Mouse (Mus musculus) midbrain, postnatal 0 days (tissue): ENCODE results near the gene Gpc6. TPM values are rescaled to one million over a fixed set of nuclear protein-coding genes. Genes with fewer than 3 reads are reported as not detected.
A peak's percentile ranks its signal among the peaks of the same experiment; 100 is the strongest.

Experiments used
- ATAC-seq: fragments of 200-750 bp; cut with Nextera tagmentation; 2 replicates; pipeline ENCODE4 v1.8.0; 2017; ENCODE audit warnings: moderate number of reproducible peaks, mild to moderate bottlenecking, moderate TSS enrichment, moderate library complexity; ENCODE audit not compliant: low FRiP score
- DNase-seq: peaks from one replicate; pipeline ENCODE4 v3.0.0-alpha.2; 2015; ENCODE audit warnings: low spot score
- H3K27ac ChIP-seq: fragments of 300-500 bp; sonication (generic); 2 replicates; pipeline ENCODE4 v1.5.1; 2014; ENCODE audit warnings: low read depth, mild to moderate bottlenecking, low read length, mixed read lengths
- H3K27me3 ChIP-seq: fragments of 300-500 bp; sonication (generic); 2 replicates; pipeline ENCODE4 v1.6.1; 2014; ENCODE audit warnings: low read length, control low read depth, mixed read lengths; ENCODE audit not compliant: insufficient read depth
- H3K36me3 ChIP-seq: fragments of 300-500 bp; sonication (generic); 2 replicates; pipeline ENCODE4 v1.6.1; 2014; ENCODE audit warnings: low read length, control low read depth, mixed read lengths; ENCODE audit not compliant: insufficient read depth
- H3K4me1 ChIP-seq: fragments of 300-500 bp; sonication (generic); 2 replicates; pipeline ENCODE4 v1.6.1; 2014; ENCODE audit warnings: mild to moderate bottlenecking, control low read depth, antibody characterized with exemption, low read length, mixed read lengths; ENCODE audit not compliant: insufficient read depth
- H3K4me2 ChIP-seq: fragments of 300-500 bp; sonication (generic); 2 replicates; pipeline ENCODE4 v1.6.1; 2014; ENCODE audit warnings: low read depth, mild to moderate bottlenecking, low read length, mixed read lengths; ENCODE audit not compliant: poor library complexity, severe bottlenecking
- H3K4me3 ChIP-seq: fragments of 300-500 bp; sonication (generic); 2 replicates; pipeline ENCODE4 v1.5.1; 2014; ENCODE audit warnings: low read depth, mild to moderate bottlenecking, low read length, moderate library complexity
- H3K9ac ChIP-seq: fragments of 300-500 bp; sonication (generic); replicated peaks from 2 replicates; pipeline ENCODE4 v1.6.1; 2014; ENCODE audit warnings: mild to moderate bottlenecking, low read length, moderate library complexity, mixed read lengths; ENCODE audit not compliant: poor library complexity, severe bottlenecking
- H3K9me3 ChIP-seq: fragments of 300-500 bp; sonication (generic); 2 replicates; pipeline ENCODE4 v1.6.1; 2016; ENCODE audit warnings: low read length, control low read depth
- CTCF ChIP-seq: IDR thresholded peaks from 2 replicates; pipeline ENCODE4 v1.5.1; 2016; ENCODE audit warnings: antibody characterized with exemption, mild to moderate bottlenecking
- WGBS: fragments of 180-500 bp; shearing (Covaris S2); extraction: QIAGEN DNeasy Blood & Tissue Kit; methylation state at CpG from one replicate; pipeline ENCODE4 v1.1.7; 2014; 5-methylcytosine and 5-hydroxymethylcytosine counted together
- polyA plus RNA-seq: library from polyadenylated mRNA; unstranded; fragments of >200 nt; fragmentation: Nextera tagmentation; extraction: Ambion mirVana; gene quantifications from 2 replicates; pipeline ENCODE4 v1.2.1, GENCODE M21; 2015
- total RNA-seq: library from RNA; depleted of rRNA; stranded (reverse); fragments of >200 nt; gene quantifications from 2 replicates; pipeline ENCODE4 v1.2.3, GENCODE M21; 2014; rRNA removed

Gpc6 gene
- 20.3 and 29.1 TPM in 2 replicates for total RNA-seq
- 15.6 and 19.3 TPM in 2 replicates for polyA plus RNA-seq

GRCm38 (mm10) chr14:116924876-116925601, at the start of gene Gpc6:
Gene Gpc6 (plus strand): TSS chr14:116925315.
- ATAC-seq (peak; percentile 74), DNase-seq (peak; percentile 94)
- WGBS, result under 1% methylated on average over 38 of the region's 38 CpGs
- H3K4me1 ChIP-seq, result no peaks in the 10 kb centered on the region
- H3K9ac ChIP-seq, result peak within 1 kb of the TSS; percentile 57
- peak within 1 kb of the TSS; percentile 71 for H3K27ac ChIP-seq
- H3K4me2 ChIP-seq, result peak within 1 kb of the TSS; percentile 75
- TF ChIP-seq CTCF, result no peak; the same call in 1 of the 2 replicates
- no peaks in the 10 kb centered on the region for H3K27me3 ChIP-seq
- H3K9me3 ChIP-seq, result no peaks in the 10 kb centered on the region
- H3K36me3 ChIP-seq, result no peaks in the 10 kb centered on the region
- peak within 1 kb of the TSS; percentile 62 for H3K4me3 ChIP-seq

DNA sequence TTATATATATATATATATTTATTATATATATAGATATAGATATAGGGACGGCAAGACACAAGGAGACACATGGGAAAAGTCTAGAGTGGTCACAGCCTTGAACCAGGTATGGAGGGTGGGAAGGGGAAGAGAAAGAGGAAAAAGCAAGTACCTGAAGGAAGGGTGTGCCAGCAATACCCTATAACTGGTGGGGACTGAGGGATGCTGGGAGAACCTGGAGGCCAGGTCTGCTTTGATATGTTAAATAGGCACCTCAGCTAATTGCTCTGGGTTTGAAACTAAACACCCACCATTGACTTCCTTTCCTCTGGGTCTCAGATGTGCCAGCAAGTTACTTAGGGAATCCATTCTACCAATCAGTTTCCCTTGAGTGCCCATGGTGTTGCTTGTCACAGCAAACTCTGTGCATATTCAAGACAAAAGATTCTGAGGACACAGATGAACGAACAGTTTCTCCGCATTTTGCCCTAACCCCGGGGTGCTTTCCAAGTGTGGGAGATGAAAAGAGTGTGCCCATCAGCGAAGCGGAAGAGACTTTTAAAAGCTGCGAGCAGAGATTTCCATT, 42.6 kb upstream of the Gpc6 start:
- H3K27ac ChIP-seq, result no peak overlapping the region
- H3K4me1 ChIP-seq, result no peaks in the 10 kb centered on the region
- H3K36me3 ChIP-seq, result no peaks in the 10 kb centered on the region
- H3K9ac ChIP-seq, result no peak overlapping the region
- no peak for DNase-seq
- H3K4me3 ChIP-seq, result no peak overlapping the region
- no peak for TF ChIP-seq CTCF
- peak overlapping the region; percentile 35 for H3K4me2 ChIP-seq
- H3K9me3 ChIP-seq, result no peaks in the 10 kb centered on the region
- WGBS, result 27% methylated on average over 7 of the region's 7 CpGs
- H3K27me3 ChIP-seq, result no peaks in the 10 kb centered on the region; the same call in 1 of the 2 replicates
- no peak for ATAC-seq

GRCm38 (mm10) chr14:116894316-116894715, 30.8 kb upstream of the Gpc6 start:
- DNase-seq, result no peak
- Histone ChIP-seq H3K4me2 (no peak overlapping the region), H3K4me3 (no peak overlapping the region), H3K4me1 (no peaks in the 10 kb centered on the region), H3K27me3 (no peaks in the 10 kb centered on the region), H3K9me3 (no peaks in the 10 kb centered on the region), H3K36me3 (no peaks in the 10 kb centered on the region), H3K9ac (no peak overlapping the region), H3K27ac (no peak overlapping the region)
- no peak for TF ChIP-seq CTCF
- 80% methylated on average over 3 of the region's 3 CpGs for WGBS
- no peak for ATAC-seq

DNA sequence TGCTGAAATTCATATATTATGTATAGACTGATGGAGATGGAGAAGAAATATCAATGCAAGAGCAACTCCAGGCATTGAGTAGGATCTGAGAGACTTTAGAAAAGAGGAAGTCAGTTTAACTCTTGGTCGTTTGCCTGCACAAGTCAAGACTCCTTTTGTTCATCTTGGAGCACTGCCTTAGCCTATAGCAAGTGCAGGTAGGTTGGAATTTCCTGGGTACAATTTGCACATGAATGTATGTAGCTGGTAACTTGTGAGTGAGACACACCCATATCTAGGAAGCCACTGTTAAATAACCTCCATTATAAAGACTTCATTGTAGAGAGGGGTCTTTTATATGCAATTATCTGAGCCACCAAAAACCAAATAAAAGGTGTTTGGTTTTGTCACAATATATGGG, 27.1 kb upstream of the Gpc6 start:
- Histone ChIP-seq H3K4me1 (no peaks in the 10 kb centered on the region), H3K4me2 (no peak overlapping the region), H3K4me3 (no peak overlapping the region), H3K9ac (no peak overlapping the region), H3K36me3 (no peaks in the 10 kb centered on the region), H3K27ac (no peak overlapping the region), H3K27me3 (no peaks in the 10 kb centered on the region), H3K9me3 (no peaks in the 10 kb centered on the region)
- DNase-seq, result no peak
- ATAC-seq, result no peak
- no peak for TF ChIP-seq CTCF
- 37% methylated on average over 1 of the region's 1 CpGs for WGBS

GRCm38 (mm10) chr14:116911768-116912167, 13.3 kb upstream of the Gpc6 start:
- Histone ChIP-seq H3K9ac (no peak overlapping the region), H3K36me3 (no peaks in the 10 kb centered on the region), H3K9me3 (no peaks in the 10 kb centered on the region), H3K4me3 (no peak overlapping the region), H3K4me2 (no peak overlapping the region), H3K4me1 (no peaks in the 10 kb centered on the region), H3K27me3 (no peaks in the 10 kb centered on the region), H3K27ac (no peak overlapping the region)
- TF ChIP-seq CTCF, result no peak
- ATAC-seq (no peak), DNase-seq (no peak)
- 84% methylated on average over 1 of the region's 1 CpGs for WGBS

- Histone ChIP-seq H3K36me3 (no peaks in the 10 kb centered on the region), H3K27me3 (no peaks in the 10 kb centered on the region), H3K4me1 (no peaks in the 10 kb centered on the region), H3K27ac (no peak overlapping the region), H3K9ac (no peak overlapping the region), H3K4me2 (no peak overlapping the region), H3K4me3 (no peak overlapping the region), H3K9me3 (no peaks in the 10 kb centered on the region)
- WGBS, result 58% methylated on average over 6 of the region's 6 CpGs
- DNase-seq (no peak), ATAC-seq (no peak)
- no peak for TF ChIP-seq CTCF
Measured at GRCm38 (mm10) chr14:116916874-116917273, 8.2 kb upstream of the Gpc6 start.
